Mouse (Mus musculus) midbrain, embryonic 12.5 days (tissue): ENCODE results near the gene Cpa4. TPM values are rescaled to one million over a fixed set of nuclear protein-coding genes. Genes with fewer than 3 reads are reported as not detected.

ENCODE experiments used
- polyA plus RNA-seq: library from polyadenylated mRNA; unstranded; fragments of >200 nt; fragmentation: Nextera tagmentation; extraction: Ambion mirVana; gene quantifications from 2 replicates; pipeline ENCODE4 v1.2.1, GENCODE M21; 2016

Gene Cpa4
- polyA plus RNA-seq, 1 experiment from 2014 or later, result 1.6 TPM

Other genes with a start within 250 kb of the Cpa4 start
- 62.1 and 69.4 TPM in 2 replicates for gene Zc3hc1, start 177.3 kb upstream of the Cpa4 start, polyA plus RNA-seq
- 40.2 and 48.6 TPM in 2 replicates for gene Klhdc10, start 166.5 kb upstream of the Cpa4 start, polyA plus RNA-seq
- 45.6 and 49.1 TPM in 2 replicates for gene Tmem209, start 58.6 kb upstream of the Cpa4 start, polyA plus RNA-seq
- 0.22 and 0.34 TPM in 2 replicates for gene Ssmem1, start 58.5 kb upstream of the Cpa4 start, polyA plus RNA-seq
- 5.8 and 6.7 TPM in 2 replicates for gene Cpa2, start 26.8 kb upstream of the Cpa4 start, polyA plus RNA-seq
- gene Cpa5, start 42.6 kb downstream of the Cpa4 start, polyA plus RNA-seq, result 0.14 and 0.30 TPM in 2 replicates
- gene Cpa1, start 70.8 kb downstream of the Cpa4 start, polyA plus RNA-seq, result 0.42 TPM in 1 of 2 replicates, not detected in the other
- gene Cep41, start 125.4 kb downstream of the Cpa4 start, polyA plus RNA-seq, result 20.1 and 20.7 TPM in 2 replicates
- 584 and 614 TPM in 2 replicates for gene Mest, start 155.2 kb downstream of the Cpa4 start, polyA plus RNA-seq